Mouse (Mus musculus): Measurements from ENCODE around the gene Zfr2. TPM values are rescaled to one million over a fixed set of nuclear protein-coding genes. Genes with fewer than 3 reads are reported as not detected.

Zfr2 gene
- polyA plus RNA-seq, 1 experiment from 2014 or later: 2.1 TPM

DNA sequence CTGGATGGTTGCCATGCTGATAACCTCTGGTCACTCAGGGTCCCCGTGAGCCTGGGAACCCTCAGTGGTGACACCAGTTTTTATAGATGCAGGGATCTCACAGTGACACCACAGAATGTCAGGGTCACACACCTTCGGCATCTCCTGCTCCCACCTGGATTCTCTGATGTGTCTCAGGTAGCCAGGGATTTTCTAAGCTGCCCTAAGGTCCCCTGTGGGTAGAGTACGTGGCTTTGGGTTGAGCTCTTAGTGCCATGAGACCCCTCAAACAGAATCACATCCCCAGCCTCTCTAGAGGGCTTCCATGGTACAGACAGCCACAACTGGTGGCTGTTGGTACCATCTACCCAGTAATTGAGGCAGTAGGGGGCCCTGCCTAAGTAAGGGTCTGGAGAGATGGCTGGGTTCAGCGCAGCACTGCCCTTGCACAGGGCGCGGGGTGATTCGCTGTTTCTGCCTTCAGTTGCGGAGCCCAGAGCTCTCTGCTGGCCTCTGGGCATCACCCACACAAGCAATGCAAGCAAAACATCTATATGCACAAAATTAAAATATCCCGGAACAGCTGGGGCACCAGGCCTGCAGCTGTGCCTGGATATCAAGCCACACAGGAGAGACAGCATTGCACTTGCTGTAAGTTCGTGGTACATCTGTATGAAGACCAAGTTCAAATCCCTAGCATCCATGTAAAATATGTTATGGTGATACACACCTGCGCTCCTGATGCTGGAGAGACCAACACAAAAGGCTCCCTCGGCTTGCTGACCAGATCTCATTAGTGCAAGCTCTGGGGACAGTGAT, 3.7 kb downstream of the Zfr2 start:
- no peak for TF ChIP-seq CTCF (IDR thresholded peaks at IDR 0.05; ENCODE audit: low read depth)
- TF ChIP-seq EP300 (optimal IDR thresholded peaks at IDR 0.05): no peak
- no peaks in the 10 kb centered on the region for H3K4me1 ChIP-seq (replicated peaks; ENCODE audit: control insufficient read depth, insufficient read depth)
- WGBS: 86% methylated on average over 12 of the region's 12 CpGs
- no peak overlapping the region for H3K27ac ChIP-seq (replicated peaks)
- H3K9me3 ChIP-seq (ENCODE audit: control insufficient read depth, low read length): no peaks in the 10 kb centered on the region
- H3K27me3 ChIP-seq (ENCODE audit: control insufficient read depth, insufficient read depth, low read length): no peaks in the 10 kb centered on the region
- H3K4me3 ChIP-seq (ENCODE audit: low read depth, low read length): no peak overlapping the region
- DNase-seq (ENCODE audit: low spot score): no peak
- ATAC-seq (ENCODE audit: low FRiP score, low TSS enrichment): no peak
- H3K36me3 ChIP-seq (ENCODE audit: control insufficient read depth, insufficient read depth, low read length): no peaks in the 10 kb centered on the region
- no peak overlapping the region for H3K9ac ChIP-seq (ENCODE audit: low read length)
- no peak overlapping the region for H3K4me2 ChIP-seq (replicated peaks; ENCODE audit: low read depth)

DNA sequence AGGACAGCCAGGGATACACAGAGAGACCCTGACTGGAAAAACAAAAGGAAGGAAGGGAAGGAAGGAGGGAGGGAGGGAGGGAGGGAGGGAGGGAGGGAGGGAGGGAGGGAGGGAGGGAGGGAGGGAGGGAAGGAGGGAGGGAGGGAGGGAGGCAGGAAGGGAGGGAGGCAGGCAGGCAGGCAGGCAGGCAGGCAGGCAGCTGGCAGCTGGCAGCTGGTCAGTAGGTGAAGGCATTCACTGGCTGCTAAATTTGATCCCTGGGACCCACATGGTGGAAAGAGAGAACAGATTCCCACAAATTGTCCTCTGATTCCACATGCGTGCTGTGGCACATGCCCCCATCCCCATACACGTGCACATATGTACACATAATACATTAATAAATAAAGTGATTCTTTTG, 5.7 kb downstream of the Zfr2 start:
- H3K4me2 ChIP-seq (replicated peaks; ENCODE audit: low read depth): no peak overlapping the region
- H3K9ac ChIP-seq (ENCODE audit: low read length): no peak overlapping the region
- H3K4me3 ChIP-seq (ENCODE audit: low read depth, low read length): no peak overlapping the region
- no peaks in the 10 kb centered on the region for H3K4me1 ChIP-seq (replicated peaks; ENCODE audit: control insufficient read depth, insufficient read depth)
- no peaks in the 10 kb centered on the region for H3K27me3 ChIP-seq (ENCODE audit: control insufficient read depth, insufficient read depth, low read length)
- TF ChIP-seq CTCF (IDR thresholded peaks at IDR 0.05; ENCODE audit: low read depth): no peak
- no peak for TF ChIP-seq EP300 (optimal IDR thresholded peaks at IDR 0.05)
- DNase-seq (ENCODE audit: low spot score) (no peak), ATAC-seq (ENCODE audit: low FRiP score, low TSS enrichment) (no peak)
- no peaks in the 10 kb centered on the region for H3K36me3 ChIP-seq (ENCODE audit: control insufficient read depth, insufficient read depth, low read length)
- H3K9me3 ChIP-seq (ENCODE audit: control insufficient read depth, low read length): no peaks in the 10 kb centered on the region
- 70% methylated on average over 2 of the region's 2 CpGs for WGBS
- no peak overlapping the region for H3K27ac ChIP-seq (replicated peaks)

DNA sequence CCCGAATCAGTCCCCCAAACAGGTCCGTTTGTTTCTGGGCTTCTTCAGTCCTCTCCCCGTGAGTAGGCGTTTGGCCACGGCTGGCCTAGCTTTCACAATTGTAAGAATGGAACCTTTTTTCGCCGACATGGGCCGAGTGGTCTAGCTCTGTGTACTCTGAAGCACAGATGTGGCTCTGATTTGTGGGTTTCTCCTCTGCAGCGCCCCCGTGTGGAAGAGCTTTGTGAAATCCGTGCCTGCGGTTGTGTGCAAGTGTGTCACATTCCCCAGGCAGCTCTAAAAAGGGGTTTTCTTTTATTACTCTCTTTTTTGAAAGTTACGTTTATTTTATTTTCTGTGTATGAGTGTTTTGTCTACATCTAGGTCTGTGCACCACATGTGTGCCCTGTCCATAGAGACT, 7.9 kb downstream of the Zfr2 start:
- Histone ChIP-seq H3K4me3 (ENCODE audit: low read depth, low read length) (no peak overlapping the region), H3K36me3 (ENCODE audit: control insufficient read depth, insufficient read depth, low read length) (no peaks in the 10 kb centered on the region), H3K4me1 (replicated peaks; ENCODE audit: control insufficient read depth, insufficient read depth) (no peaks in the 10 kb centered on the region), H3K9me3 (ENCODE audit: control insufficient read depth, low read length) (no peaks in the 10 kb centered on the region), H3K27me3 (ENCODE audit: control insufficient read depth, insufficient read depth, low read length) (no peaks in the 10 kb centered on the region), H3K9ac (ENCODE audit: low read length) (no peak overlapping the region), H3K27ac (replicated peaks) (no peak overlapping the region), H3K4me2 (replicated peaks; ENCODE audit: low read depth) (no peak overlapping the region)
- TF ChIP-seq EP300 (optimal IDR thresholded peaks at IDR 0.05) (no peak), CTCF (IDR thresholded peaks at IDR 0.05; ENCODE audit: low read depth) (peak; percentile 79)
- 31% methylated on average over 13 of the region's 13 CpGs for WGBS
- DNase-seq (ENCODE audit: low spot score): peak; percentile 79
- ATAC-seq (ENCODE audit: low FRiP score, low TSS enrichment): no peak

DNA sequence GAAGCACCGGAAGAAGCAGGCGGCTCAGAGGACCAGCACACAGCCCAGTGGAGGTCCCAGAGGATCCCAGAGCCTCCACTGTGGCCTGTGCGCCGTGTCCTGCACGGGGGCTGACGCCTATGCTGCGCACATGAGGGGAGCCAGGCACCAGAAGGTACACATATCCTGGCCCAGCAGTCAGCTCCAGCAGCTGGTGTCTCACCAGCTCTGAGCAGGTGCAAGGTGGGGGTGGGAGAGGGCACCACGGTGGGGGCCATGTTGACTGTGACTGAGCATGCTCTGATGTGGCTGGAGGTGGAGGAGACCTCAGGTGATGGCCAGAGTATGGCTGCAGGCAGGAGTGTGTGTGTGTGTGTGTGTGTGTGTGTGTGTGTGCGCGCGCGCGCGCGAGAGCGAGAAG, 9.1 kb downstream of the Zfr2 start:
- Histone ChIP-seq H3K9me3 (ENCODE audit: control insufficient read depth, low read length) (no peaks in the 10 kb centered on the region), H3K27ac (replicated peaks) (no peak overlapping the region), H3K9ac (ENCODE audit: low read length) (no peak overlapping the region), H3K4me1 (replicated peaks; ENCODE audit: control insufficient read depth, insufficient read depth) (no peaks in the 10 kb centered on the region), H3K36me3 (ENCODE audit: control insufficient read depth, insufficient read depth, low read length) (no peaks in the 10 kb centered on the region), H3K4me2 (replicated peaks; ENCODE audit: low read depth) (no peak overlapping the region), H3K4me3 (ENCODE audit: low read depth, low read length) (no peak overlapping the region), H3K27me3 (ENCODE audit: control insufficient read depth, insufficient read depth, low read length) (no peaks in the 10 kb centered on the region)
- no peak for TF ChIP-seq EP300 (optimal IDR thresholded peaks at IDR 0.05)
- TF ChIP-seq CTCF (IDR thresholded peaks at IDR 0.05; ENCODE audit: low read depth): no peak
- ATAC-seq (ENCODE audit: low FRiP score, low TSS enrichment) (no peak), DNase-seq (ENCODE audit: low spot score) (no peak)
- WGBS: 93% methylated on average over 16 of the region's 16 CpGs

DNA sequence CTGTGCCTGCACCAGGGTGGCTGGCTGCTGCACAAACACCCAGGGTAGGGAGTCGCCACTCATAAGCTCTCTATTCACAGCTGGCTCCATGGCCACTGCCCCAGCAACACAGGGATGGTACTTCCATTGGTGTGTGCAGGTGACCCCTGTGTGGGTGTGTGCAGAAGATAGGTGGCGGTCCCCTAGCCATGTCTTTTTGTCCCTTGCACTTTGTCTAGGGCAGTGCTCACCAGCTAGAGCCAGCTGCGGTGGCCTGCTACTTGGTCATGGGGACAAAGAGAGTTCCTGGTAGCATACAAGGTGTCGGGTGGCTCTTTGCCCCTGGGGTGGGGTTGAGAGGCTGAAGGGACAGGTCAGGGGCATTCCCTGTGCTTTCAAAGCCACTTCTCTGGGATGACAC, 11.2 kb downstream of the Zfr2 start:
- H3K4me2 ChIP-seq (replicated peaks; ENCODE audit: low read depth): no peak overlapping the region
- ATAC-seq (ENCODE audit: low FRiP score, low TSS enrichment) (peak; percentile 19; the same call in 1 of the 2 replicates), DNase-seq (ENCODE audit: low spot score) (no peak)
- 75% methylated on average over 4 of the region's 4 CpGs for WGBS
- no peak overlapping the region for H3K4me3 ChIP-seq (ENCODE audit: low read depth, low read length)
- H3K36me3 ChIP-seq (ENCODE audit: control insufficient read depth, insufficient read depth, low read length): no peaks in the 10 kb centered on the region
- no peak overlapping the region for H3K27ac ChIP-seq (replicated peaks)
- no peaks in the 10 kb centered on the region for H3K9me3 ChIP-seq (ENCODE audit: control insufficient read depth, low read length)
- no peaks in the 10 kb centered on the region for H3K27me3 ChIP-seq (ENCODE audit: control insufficient read depth, insufficient read depth, low read length)
- TF ChIP-seq EP300 (optimal IDR thresholded peaks at IDR 0.05): no peak
- TF ChIP-seq CTCF (IDR thresholded peaks at IDR 0.05; ENCODE audit: low read depth): no peak
- no peaks in the 10 kb centered on the region for H3K4me1 ChIP-seq (replicated peaks; ENCODE audit: control insufficient read depth, insufficient read depth)
- H3K9ac ChIP-seq (ENCODE audit: low read length): no peak overlapping the region

DNA sequence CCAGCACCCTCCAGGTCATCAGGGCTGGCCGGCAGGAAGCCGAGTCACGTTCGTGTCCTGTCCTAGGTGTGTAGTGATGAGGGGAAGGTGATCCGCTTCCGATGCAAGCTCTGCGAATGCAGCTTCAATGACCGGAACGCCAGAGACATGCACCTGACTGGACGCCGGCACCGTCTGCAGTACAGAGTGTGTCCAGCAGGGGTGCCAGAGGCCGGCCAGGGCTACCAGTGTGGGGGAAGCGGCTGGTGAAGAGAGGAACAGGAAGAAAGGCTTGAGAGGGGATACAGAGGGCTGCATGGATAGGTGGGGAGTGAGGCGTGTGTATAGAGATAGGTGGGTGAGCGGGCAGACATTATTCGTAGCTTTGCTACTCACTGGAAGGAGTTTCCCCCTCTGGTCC, 11.6 kb downstream of the Zfr2 start:
- TF ChIP-seq CTCF (IDR thresholded peaks at IDR 0.05; ENCODE audit: low read depth): peak; percentile 95
- TF ChIP-seq EP300 (optimal IDR thresholded peaks at IDR 0.05): no peak
- no peak overlapping the region for H3K9ac ChIP-seq (ENCODE audit: low read length)
- H3K36me3 ChIP-seq (ENCODE audit: control insufficient read depth, insufficient read depth, low read length): no peaks in the 10 kb centered on the region
- no peak overlapping the region for H3K27ac ChIP-seq (replicated peaks)
- ATAC-seq (ENCODE audit: low FRiP score, low TSS enrichment) (peak; percentile 63), DNase-seq (ENCODE audit: low spot score) (peak; percentile 89)
- H3K4me1 ChIP-seq (replicated peaks; ENCODE audit: control insufficient read depth, insufficient read depth): no peaks in the 10 kb centered on the region
- H3K9me3 ChIP-seq (ENCODE audit: control insufficient read depth, low read length): no peaks in the 10 kb centered on the region
- WGBS: 9% methylated on average over 17 of the region's 17 CpGs
- no peak overlapping the region for H3K4me3 ChIP-seq (ENCODE audit: low read depth, low read length)
- no peaks in the 10 kb centered on the region for H3K27me3 ChIP-seq (ENCODE audit: control insufficient read depth, insufficient read depth, low read length)
- H3K4me2 ChIP-seq (replicated peaks; ENCODE audit: low read depth): no peak overlapping the region

Data from stomach, postnatal 0 days (tissue).